Mouse (Mus musculus): Measurements from ENCODE around the gene Ctbp2. TPM values are rescaled to one million over a fixed set of nuclear protein-coding genes. Genes with fewer than 3 reads are reported as not detected.

Gene Ctbp2
- total RNA-seq, 2 experiments from 2014 or later = 65.6 to 68.6 TPM

GRCm38 (mm10) chr7:133088411-133088810 lies 35.7 kb downstream of the Ctbp2 start:
- no peak for DNase-seq

GRCm38 (mm10) chr7:133085408-133085807 lies 38.7 kb downstream of the Ctbp2 start:
- DNase-seq = no peak

- no peak for DNase-seq
Measured at GRCm38 (mm10) chr7:133083936-133084614, 40.1 kb downstream of the Ctbp2 start.

- DNase-seq = no peak
Measured at GRCm38 (mm10) chr7:133078929-133079328, 45.2 kb downstream of the Ctbp2 start.

- DNase-seq = no peak
Measured at GRCm38 (mm10) chr7:133074462-133075133, 49.6 kb downstream of the Ctbp2 start.

- no peak for DNase-seq
Measured at GRCm38 (mm10) chr7:133073147-133073651, 51.0 kb downstream of the Ctbp2 start.

GRCm38 (mm10) chr7:133072535-133072934 lies 51.6 kb downstream of the Ctbp2 start:
- no peak for DNase-seq

GRCm38 (mm10) chr7:133067321-133067841 lies 56.8 kb downstream of the Ctbp2 start:
- DNase-seq = no peak

GRCm38 (mm10) chr7:133066776-133067175 lies 57.4 kb downstream of the Ctbp2 start:
- no peak for DNase-seq

- no peak for DNase-seq
Measured at GRCm38 (mm10) chr7:133062055-133062454, 62.1 kb downstream of the Ctbp2 start.

GRCm38 (mm10) chr7:133060170-133060569 lies 64.0 kb downstream of the Ctbp2 start:
- DNase-seq = no peak

- no peak for DNase-seq
Measured at GRCm38 (mm10) chr7:133059517-133060104, 64.5 kb downstream of the Ctbp2 start.

- peak in 1 of 2 experiments; percentile 27 for DNase-seq
Measured at GRCm38 (mm10) chr7:133059150-133059509, 65.0 kb downstream of the Ctbp2 start.

GRCm38 (mm10) chr7:133058496-133059149 lies 65.5 kb downstream of the Ctbp2 start:
- no peak for DNase-seq

GRCm38 (mm10) chr7:133056924-133057323 lies 67.2 kb downstream of the Ctbp2 start:
- no peak for DNase-seq

GRCm38 (mm10) chr7:133054486-133054885 lies 69.7 kb downstream of the Ctbp2 start:
- peak in 1 of 2 experiments; percentile 35 for DNase-seq

- no peak for DNase-seq
Measured at GRCm38 (mm10) chr7:133053757-133054156, 70.4 kb downstream of the Ctbp2 start.

GRCm38 (mm10) chr7:133052819-133053218 lies 71.3 kb downstream of the Ctbp2 start:
- peak in 1 of 2 experiments; percentile 35 for DNase-seq

- DNase-seq = no peak
Measured at GRCm38 (mm10) chr7:133050681-133051080, 73.5 kb downstream of the Ctbp2 start.

- DNase-seq = no peak
Measured at GRCm38 (mm10) chr7:133048085-133048630, 76.0 kb downstream of the Ctbp2 start.

- DNase-seq = peak in 1 of 2 experiments; percentile 44
Measured at GRCm38 (mm10) chr7:133047287-133047686, 76.9 kb downstream of the Ctbp2 start.

- DNase-seq = no peak
Measured at GRCm38 (mm10) chr7:133044721-133045120, 79.4 kb downstream of the Ctbp2 start.
